Mouse (Mus musculus) monocyte, adult 5-6 weeks (primary cell): Measurements from ENCODE around the gene Brat1. TPM values are rescaled to one million over a fixed set of nuclear protein-coding genes. Genes with fewer than 3 reads are reported as not detected.

ENCODE experiments used
- total RNA-seq: library from RNA; stranded (forward); fragments of 200-1000, 200-491, 200-594 nt; gene quantifications from 3 replicates; pipeline ENCODE4 v1.2.3, GENCODE M21; 2017

Brat1 gene
- total RNA-seq, 1 experiment from 2014 or later = 6.1 TPM

Other genes with a start within 250 kb of the Brat1 start
- 30.8 to 35.1 TPM (median 32.4 TPM) in 3 replicates for gene Chst12, start 199.5 kb upstream of the Brat1 start, total RNA-seq
- gene Grifin, start 139.9 kb upstream of the Brat1 start, total RNA-seq = not detected in 3 replicates
- gene Lfng, start 97.7 kb upstream of the Brat1 start, total RNA-seq = 274 to 469 TPM (median 297 TPM) in 3 replicates
- gene Ttyh3, start 56.0 kb upstream of the Brat1 start, total RNA-seq = 12.6 to 29.2 TPM (median 15.6 TPM) in 3 replicates
- 8.2 to 14.9 TPM (median 14.3 TPM) in 3 replicates for gene Iqce, start 2.6 kb upstream of the Brat1 start, total RNA-seq
- 7.8 to 13.5 TPM (median 10.2 TPM) in 3 replicates for gene Amz1, start 19.1 kb downstream of the Brat1 start, total RNA-seq
- 10.1 to 11.7 TPM (median 10.6 TPM) in 3 replicates for gene Gna12, start 125.4 kb downstream of the Brat1 start, total RNA-seq